Mouse (Mus musculus) liver, embryonic 14.5 days (tissue): ENCODE measurements around the gene Slc9a8.
A peak's percentile ranks its signal among the peaks of the same experiment; 100 is the strongest.

Source experiments
- CTCF ChIP-seq: IDR thresholded peaks from 2 replicates; pipeline ENCODE4 v1.5.1; 2016; ENCODE audit warnings: antibody characterized with exemption, low read depth, control low read depth
- EP300 ChIP-seq: IDR thresholded peaks from 2 replicates; pipeline ENCODE4 v1.6.1; 2016; ENCODE audit warnings: antibody characterized with exemption, low read depth

- TF ChIP-seq CTCF (peak; percentile 99), EP300 (peak; percentile 35; the same call in 1 of the 2 replicates)
These were observed 2.3 kb upstream of the Slc9a8 start for GRCm38 (mm10) chr2:167419204-167419603.
